Mouse (Mus musculus): ENCODE data around the gene Fignl1. TPM values are rescaled to one million over a fixed set of nuclear protein-coding genes. Genes with fewer than 3 reads are reported as not detected.

Fignl1 gene
- polyA plus RNA-seq, 1 experiment from 2014 or later: 26.1 TPM

DNA sequence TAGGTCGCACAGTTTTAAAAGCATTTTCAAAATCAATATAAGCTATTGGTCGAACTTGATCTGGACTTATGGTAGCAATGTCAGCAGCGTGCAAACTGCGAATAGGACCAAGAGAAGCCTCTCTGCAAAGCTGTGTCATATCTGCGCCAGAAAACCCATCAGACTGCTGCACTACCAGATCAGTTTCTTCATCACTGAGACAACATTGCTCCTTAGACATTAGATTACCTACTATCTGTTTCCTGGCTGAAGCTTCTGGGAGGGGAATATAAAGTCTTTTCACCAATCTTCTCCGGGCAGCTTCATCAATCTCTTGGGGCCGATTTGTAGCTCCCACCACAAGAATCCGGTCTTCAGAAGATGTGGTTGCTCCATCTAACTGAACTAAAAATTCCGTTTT is 7.7 kb downstream of the Fignl1 start:
- no peaks in the 10 kb centered on the region for H3K27me3 ChIP-seq
- ATAC-seq (replicated peaks): no peak
- H3K9ac ChIP-seq (replicated peaks): no peak overlapping the region
- H3K4me2 ChIP-seq (replicated peaks): no peak overlapping the region
- 95% methylated on average over 9 of the region's 9 CpGs for WGBS
- H3K9me3 ChIP-seq: no peaks in the 10 kb centered on the region
- H3K4me1 ChIP-seq: no peaks in the 10 kb centered on the region
- H3K27ac ChIP-seq (replicated peaks): no peak overlapping the region
- peaks cover 17% of the 10 kb centered on the region for H3K36me3 ChIP-seq
- no peak overlapping the region for H3K4me3 ChIP-seq

DNA sequence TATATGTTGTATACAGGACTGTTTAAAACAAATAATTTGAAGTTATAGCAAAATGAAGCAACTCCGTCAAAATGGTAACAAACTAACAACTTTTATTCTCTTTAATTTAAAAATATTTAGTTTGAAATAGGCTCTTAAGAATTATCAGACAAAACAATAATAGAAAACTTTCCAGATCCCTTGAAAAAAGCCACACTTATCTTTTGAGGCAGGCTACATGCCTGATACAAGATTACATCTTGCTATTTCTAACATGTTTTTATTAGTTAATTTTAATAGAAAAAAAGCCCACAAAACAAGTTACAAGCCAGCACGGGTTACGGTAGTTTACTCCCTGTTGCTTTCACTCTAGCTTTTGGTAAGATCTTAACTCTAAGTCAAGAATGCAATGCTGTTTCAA is 8.5 kb downstream of the Fignl1 start:
- Histone ChIP-seq H3K27me3 (no peaks in the 10 kb centered on the region), H3K4me2 (replicated peaks) (no peak overlapping the region), H3K36me3 (peaks cover 15% of the 10 kb centered on the region), H3K4me1 (no peaks in the 10 kb centered on the region), H3K9me3 (no peaks in the 10 kb centered on the region), H3K9ac (replicated peaks) (no peak overlapping the region), H3K4me3 (no peak overlapping the region), H3K27ac (replicated peaks) (no peak overlapping the region)
- WGBS: 93% methylated on average over 3 of the region's 3 CpGs
- no peak for ATAC-seq (replicated peaks)

DNA sequence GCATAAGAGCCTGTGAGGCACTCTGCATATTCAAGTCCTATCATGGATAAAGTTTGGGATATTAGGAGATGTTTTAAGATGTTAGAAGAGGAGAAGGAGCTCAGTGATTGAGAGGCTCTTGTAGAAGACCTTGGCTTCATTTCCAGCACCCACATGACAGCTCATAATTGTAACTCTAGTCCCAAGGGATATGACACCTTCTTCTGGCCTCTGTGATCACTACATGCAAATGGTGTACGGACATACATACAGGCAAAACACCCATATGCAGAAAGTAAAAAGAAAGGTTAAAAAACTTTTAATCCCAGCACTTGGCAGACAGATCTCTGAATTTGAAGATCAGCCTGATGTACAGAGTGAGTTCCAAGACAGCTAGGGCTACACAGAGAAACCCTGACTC is 10.1 kb downstream of the Fignl1 start:
- Histone ChIP-seq H3K4me2 (replicated peaks) (no peak overlapping the region), H3K9me3 (no peaks in the 10 kb centered on the region), H3K27me3 (no peaks in the 10 kb centered on the region), H3K36me3 (peaks cover 15% of the 10 kb centered on the region), H3K27ac (replicated peaks) (no peak overlapping the region), H3K4me3 (no peak overlapping the region), H3K9ac (replicated peaks) (no peak overlapping the region), H3K4me1 (no peaks in the 10 kb centered on the region)
- ATAC-seq (replicated peaks): no peak
- 96% methylated on average over 1 of the region's 1 CpGs for WGBS

DNA sequence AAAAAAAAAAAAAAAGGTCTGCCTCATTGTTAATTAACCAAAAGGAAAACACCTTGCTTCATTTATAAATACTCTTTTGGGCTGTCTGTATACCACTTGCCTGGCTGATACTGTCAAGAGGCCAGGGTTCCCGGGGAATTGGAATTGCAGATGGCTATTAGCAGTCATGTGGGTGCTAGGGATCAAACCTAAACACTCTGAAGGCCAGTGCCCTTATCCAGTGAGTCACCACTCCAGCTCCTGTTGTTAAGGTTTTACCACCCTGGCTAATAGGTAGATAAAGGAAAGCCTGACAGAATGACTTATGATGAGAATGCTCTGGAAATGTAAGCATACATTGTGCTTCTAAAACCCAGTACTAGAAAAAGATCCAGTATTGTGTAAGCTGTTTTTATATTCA is 14.1 kb downstream of the Fignl1 start:
- Histone ChIP-seq H3K4me3 (no peak overlapping the region), H3K4me2 (replicated peaks) (no peak overlapping the region), H3K4me1 (no peaks in the 10 kb centered on the region), H3K9ac (replicated peaks) (no peak overlapping the region), H3K27me3 (no peaks in the 10 kb centered on the region), H3K27ac (replicated peaks) (no peak overlapping the region), H3K9me3 (no peaks in the 10 kb centered on the region), H3K36me3 (peaks cover 6% of the 10 kb centered on the region; the same call in 1 of the 2 replicates)
- no peak for ATAC-seq (replicated peaks)
- WGBS: 90% methylated on average over 1 of the region's 1 CpGs

DNA sequence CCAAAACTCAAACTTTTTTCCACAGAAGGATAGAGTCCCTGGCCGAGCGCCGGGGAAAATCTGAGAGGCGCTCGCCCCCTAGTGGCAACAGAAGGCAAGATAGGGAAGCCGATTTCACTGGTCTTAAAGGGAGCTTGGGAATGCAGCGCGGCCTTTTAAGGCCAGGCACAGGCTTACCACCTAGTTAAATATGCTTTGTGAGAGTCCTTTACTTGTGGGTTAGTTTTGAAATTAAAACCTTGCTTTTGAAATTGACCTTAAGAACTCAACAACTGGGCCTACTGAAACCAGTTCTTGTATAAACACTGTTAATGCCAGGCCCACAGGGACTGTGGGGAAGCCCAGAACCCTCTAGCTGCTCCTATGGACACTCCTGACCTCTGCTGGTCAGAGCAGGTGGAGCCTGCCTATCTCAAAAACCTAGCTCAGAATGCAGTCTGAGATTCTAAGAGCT is 20.2 kb downstream of the Fignl1 start:
- no peak overlapping the region for H3K27ac ChIP-seq (replicated peaks)
- ATAC-seq (replicated peaks): peak; percentile 96
- no peaks in the 10 kb centered on the region for H3K9me3 ChIP-seq
- H3K27me3 ChIP-seq: no peaks in the 10 kb centered on the region
- WGBS: under 1% methylated on average over 8 of the region's 8 CpGs
- no peaks in the 10 kb centered on the region for H3K36me3 ChIP-seq
- no peak overlapping the region for H3K4me2 ChIP-seq (replicated peaks)
- no peaks in the 10 kb centered on the region for H3K4me1 ChIP-seq
- H3K4me3 ChIP-seq: no peak overlapping the region
- no peak overlapping the region for H3K9ac ChIP-seq (replicated peaks)

DNA sequence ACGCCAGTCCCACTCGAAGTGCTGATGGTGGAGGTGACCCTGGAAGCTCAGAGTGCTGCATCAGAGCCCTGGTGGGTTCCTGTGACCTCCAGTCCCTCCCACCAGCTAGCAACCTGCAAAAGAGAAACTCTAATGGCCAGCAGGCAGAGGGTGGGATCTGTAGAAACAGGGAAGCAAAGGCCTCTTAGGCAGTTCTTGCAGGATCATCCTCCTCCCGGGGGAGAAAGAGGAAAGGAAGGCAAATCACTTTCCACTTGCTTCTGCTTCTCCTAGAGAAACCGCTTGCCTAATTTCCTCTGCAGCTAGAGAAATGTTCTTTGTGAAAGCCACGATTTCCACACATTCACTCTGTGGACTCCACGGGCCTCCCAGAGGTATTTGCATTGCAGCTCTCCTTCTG is 23.3 kb downstream of the Fignl1 start:
- 67% methylated on average over 6 of the region's 6 CpGs for WGBS
- no peak for ATAC-seq (replicated peaks)
- no peak overlapping the region for H3K4me2 ChIP-seq (replicated peaks)
- H3K9me3 ChIP-seq: no peaks in the 10 kb centered on the region
- no peak overlapping the region for H3K4me3 ChIP-seq
- no peaks in the 10 kb centered on the region for H3K36me3 ChIP-seq
- H3K27me3 ChIP-seq: no peaks in the 10 kb centered on the region
- no peak overlapping the region for H3K9ac ChIP-seq (replicated peaks)
- no peaks in the 10 kb centered on the region for H3K4me1 ChIP-seq
- H3K27ac ChIP-seq (replicated peaks): no peak overlapping the region

DNA sequence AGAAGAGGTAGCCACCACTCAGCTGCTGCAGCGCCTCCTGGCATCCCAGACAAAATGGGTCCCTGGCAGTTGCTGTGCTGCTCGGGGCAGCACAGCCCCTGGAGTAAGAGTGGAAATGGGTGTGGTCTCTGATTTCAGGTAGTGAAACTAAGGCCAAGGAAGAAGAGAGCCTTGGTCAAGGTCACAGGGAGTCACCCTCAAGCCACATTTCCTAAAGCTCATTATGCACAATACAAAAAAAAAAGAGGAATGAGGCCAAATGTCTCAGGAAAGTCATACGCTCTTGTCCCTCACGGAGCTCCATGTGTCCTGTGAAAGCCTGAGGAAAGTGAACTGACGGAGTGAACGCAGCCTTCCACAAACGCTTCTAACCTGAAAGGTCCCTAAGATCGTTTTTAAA is 27.0 kb downstream of the Fignl1 start:
- 85% methylated on average over 8 of the region's 8 CpGs for WGBS
- H3K36me3 ChIP-seq: no peaks in the 10 kb centered on the region
- no peaks in the 10 kb centered on the region for H3K4me1 ChIP-seq
- H3K4me3 ChIP-seq: no peak overlapping the region
- no peaks in the 10 kb centered on the region for H3K9me3 ChIP-seq
- no peaks in the 10 kb centered on the region for H3K27me3 ChIP-seq
- ATAC-seq (replicated peaks): no peak
- H3K4me2 ChIP-seq (replicated peaks): no peak overlapping the region
- no peak overlapping the region for H3K9ac ChIP-seq (replicated peaks)
- H3K27ac ChIP-seq (replicated peaks): no peak overlapping the region

DNA sequence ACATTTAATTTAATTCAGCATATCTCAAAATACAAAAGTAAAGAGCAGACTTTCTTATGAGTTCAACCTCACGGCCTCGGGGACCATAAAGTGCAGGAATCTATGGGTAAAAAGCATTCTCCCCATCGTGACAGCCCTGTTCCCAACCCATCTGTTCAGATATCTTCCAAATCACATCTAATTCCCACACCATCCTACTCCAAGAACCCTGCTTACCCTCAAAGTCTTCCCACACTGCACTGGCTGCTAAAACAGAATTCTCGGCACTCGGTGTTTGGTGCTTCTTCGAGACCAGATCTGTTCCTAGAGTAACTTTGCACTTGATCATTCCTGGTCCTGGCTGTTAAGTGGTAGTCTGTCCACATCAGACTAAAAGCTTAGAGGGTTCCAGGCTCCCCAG is 30.4 kb downstream of the Fignl1 start:
- no peak overlapping the region for H3K9ac ChIP-seq (replicated peaks)
- H3K4me3 ChIP-seq: no peak overlapping the region
- H3K9me3 ChIP-seq: no peaks in the 10 kb centered on the region
- ATAC-seq (replicated peaks): no peak
- no peak overlapping the region for H3K27ac ChIP-seq (replicated peaks)
- H3K36me3 ChIP-seq: no peaks in the 10 kb centered on the region
- WGBS: 95% methylated on average over 6 of the region's 6 CpGs
- H3K4me2 ChIP-seq (replicated peaks): no peak overlapping the region
- H3K27me3 ChIP-seq: no peaks in the 10 kb centered on the region
- no peaks in the 10 kb centered on the region for H3K4me1 ChIP-seq

DNA sequence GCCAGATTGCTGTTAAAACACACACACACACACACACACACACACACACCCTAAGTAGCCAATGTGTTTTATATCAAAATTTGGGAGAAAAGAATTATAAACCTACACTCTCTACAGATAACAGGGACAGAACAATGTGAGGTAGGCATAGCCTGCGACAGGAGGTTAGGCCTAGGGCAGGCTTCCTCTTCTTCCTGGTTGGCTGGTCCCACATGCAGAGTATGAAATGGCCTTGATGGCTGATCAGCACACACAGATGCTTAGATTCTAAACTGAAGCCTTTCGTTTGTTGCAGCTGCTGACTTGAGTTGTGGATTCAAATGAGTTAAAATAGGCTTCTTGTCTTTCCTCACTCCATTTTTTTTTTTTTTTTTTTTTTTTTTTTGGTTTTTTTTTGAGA is 31.0 kb downstream of the Fignl1 start:
- Histone ChIP-seq H3K4me2 (replicated peaks) (no peak overlapping the region), H3K36me3 (no peaks in the 10 kb centered on the region), H3K27me3 (no peaks in the 10 kb centered on the region), H3K9me3 (no peaks in the 10 kb centered on the region), H3K4me1 (no peaks in the 10 kb centered on the region), H3K9ac (replicated peaks) (no peak overlapping the region), H3K4me3 (no peak overlapping the region), H3K27ac (replicated peaks) (no peak overlapping the region)
- ATAC-seq (replicated peaks): no peak
- WGBS: 92% methylated on average over 2 of the region's 2 CpGs

DNA sequence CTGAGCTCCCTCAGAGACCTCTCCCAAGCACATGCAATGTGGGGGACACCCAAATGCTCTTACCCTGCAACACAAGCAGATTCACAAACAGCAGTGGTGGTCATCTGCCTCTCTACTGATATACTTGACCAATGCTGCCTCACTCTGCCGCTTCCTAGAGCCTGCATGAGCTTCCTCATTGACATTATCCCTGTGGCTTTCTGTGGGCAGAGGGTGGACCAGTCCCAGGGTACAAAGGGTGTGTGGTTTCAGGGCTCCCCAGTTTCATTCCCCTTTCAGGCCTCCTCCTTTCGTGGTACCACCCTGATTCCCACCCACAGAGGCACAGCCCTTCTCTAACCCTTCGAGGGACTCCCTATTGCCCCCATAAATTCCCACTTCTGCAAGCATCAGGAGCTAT is 31.5 kb downstream of the Fignl1 start:
- WGBS: 82% methylated on average over 3 of the region's 3 CpGs
- no peak for ATAC-seq (replicated peaks)
- H3K36me3 ChIP-seq: no peaks in the 10 kb centered on the region

DNA sequence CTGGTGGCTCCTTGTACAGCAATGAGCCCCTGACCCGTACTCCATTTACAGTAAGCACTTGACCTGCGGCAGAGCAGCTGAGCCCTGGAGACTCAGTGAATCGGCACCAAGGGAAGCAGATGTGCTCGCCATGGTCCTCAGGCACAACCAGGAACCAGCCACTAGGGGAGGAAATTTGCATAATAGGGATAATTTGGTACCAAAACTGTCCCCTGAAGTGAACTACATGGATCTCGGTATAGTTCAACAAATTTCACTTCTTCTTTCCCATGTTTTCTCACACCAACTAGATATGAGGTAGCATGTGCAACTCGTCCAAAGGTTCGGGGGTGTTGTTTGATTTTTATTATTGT is 32.0 kb downstream of the Fignl1 start:
- Histone ChIP-seq H3K27ac (replicated peaks) (no peak overlapping the region), H3K27me3 (no peaks in the 10 kb centered on the region), H3K4me1 (no peaks in the 10 kb centered on the region), H3K4me2 (replicated peaks) (no peak overlapping the region), H3K4me3 (no peak overlapping the region), H3K9me3 (no peaks in the 10 kb centered on the region), H3K9ac (replicated peaks) (no peak overlapping the region), H3K36me3 (no peaks in the 10 kb centered on the region)
- ATAC-seq (replicated peaks): no peak
- 87% methylated on average over 7 of the region's 7 CpGs for WGBS

More for the DNA sequence above, 31.5 kb downstream of the Fignl1 start:
- Histone ChIP-seq H3K4me2 (replicated peaks) (no peak overlapping the region), H3K9me3 (no peaks in the 10 kb centered on the region), H3K4me1 (no peaks in the 10 kb centered on the region), H3K27me3 (no peaks in the 10 kb centered on the region), H3K4me3 (no peak overlapping the region), H3K9ac (replicated peaks) (no peak overlapping the region), H3K27ac (replicated peaks) (no peak overlapping the region)

DNA sequence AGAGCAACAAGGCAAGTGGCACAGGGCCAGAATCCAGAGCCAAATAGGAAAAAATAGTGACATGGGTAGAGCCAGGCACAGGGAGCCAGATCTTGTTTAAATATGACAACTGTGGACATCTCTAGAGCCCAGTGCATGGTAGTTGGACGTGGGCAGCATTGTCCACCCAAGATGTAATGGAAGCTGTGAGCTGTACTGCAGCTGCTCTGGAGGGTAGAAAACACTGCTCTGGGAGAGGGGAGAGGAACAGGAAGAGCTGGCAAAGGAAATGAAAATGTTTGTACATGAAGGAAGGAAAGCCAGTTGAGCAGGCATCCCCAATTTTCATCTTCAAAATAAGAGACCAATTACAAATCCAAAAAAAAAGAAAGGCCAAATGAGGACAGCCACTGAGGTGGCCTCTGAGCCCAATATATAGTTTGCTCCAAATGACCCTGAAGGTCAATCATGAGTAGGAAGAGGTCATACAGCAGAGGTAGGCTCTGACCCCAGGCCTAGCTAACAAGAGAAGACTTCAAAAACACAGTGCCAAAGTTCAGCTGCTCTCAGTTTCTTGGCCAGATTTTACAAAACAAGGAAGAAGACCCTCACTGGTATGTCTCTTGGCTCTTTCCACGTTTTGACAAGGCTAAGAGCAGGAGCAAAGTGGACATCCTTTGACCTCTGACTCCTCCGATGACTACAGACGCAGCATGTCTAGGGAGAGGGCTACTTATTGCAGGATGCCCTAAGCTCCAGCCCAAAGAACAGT is 32.5 kb downstream of the Fignl1 start:
- no peaks in the 10 kb centered on the region for H3K4me1 ChIP-seq
- no peak overlapping the region for H3K9ac ChIP-seq (replicated peaks)
- no peaks in the 10 kb centered on the region for H3K36me3 ChIP-seq
- no peaks in the 10 kb centered on the region for H3K27me3 ChIP-seq
- no peak for ATAC-seq (replicated peaks)
- 75% methylated on average over 4 of the region's 4 CpGs for WGBS
- H3K27ac ChIP-seq (replicated peaks): no peak overlapping the region
- H3K9me3 ChIP-seq: no peaks in the 10 kb centered on the region
- no peak overlapping the region for H3K4me2 ChIP-seq (replicated peaks)
- H3K4me3 ChIP-seq: no peak overlapping the region

DNA sequence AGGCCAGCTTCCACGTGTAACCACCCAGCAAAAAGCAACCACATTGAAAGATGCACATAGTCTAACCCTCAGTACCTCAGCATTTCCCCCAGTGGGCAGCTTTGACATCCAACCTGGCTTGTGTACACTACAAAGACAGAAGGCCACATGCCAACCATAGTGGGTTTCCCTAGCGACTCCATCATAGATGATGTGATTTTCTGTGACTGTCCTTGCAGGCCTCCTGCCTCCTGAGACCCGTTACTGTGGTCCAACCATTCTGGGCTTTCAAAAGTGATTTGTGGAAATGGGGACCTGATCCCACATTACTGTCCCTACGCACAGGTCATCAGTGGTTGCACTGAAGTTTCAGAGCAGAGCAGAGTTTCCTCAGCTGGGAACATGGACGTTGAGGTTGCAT is 33.9 kb downstream of the Fignl1 start:
- H3K4me1 ChIP-seq: no peaks in the 10 kb centered on the region
- H3K9ac ChIP-seq (replicated peaks): no peak overlapping the region
- H3K4me3 ChIP-seq: no peak overlapping the region
- H3K9me3 ChIP-seq: no peaks in the 10 kb centered on the region
- no peak for ATAC-seq (replicated peaks)
- H3K4me2 ChIP-seq (replicated peaks): no peak overlapping the region
- 93% methylated on average over 5 of the region's 5 CpGs for WGBS
- no peak overlapping the region for H3K27ac ChIP-seq (replicated peaks)
- no peaks in the 10 kb centered on the region for H3K36me3 ChIP-seq
- no peaks in the 10 kb centered on the region for H3K27me3 ChIP-seq
